Mouse (Mus musculus) limb, embryonic 14.5 days (tissue): ENCODE data around the gene Nmnat2. TPM values are rescaled to one million over a fixed set of nuclear protein-coding genes. Genes with fewer than 3 reads are reported as not detected.

ENCODE experiments used
- ATAC-seq: fragments of 200-750 bp; cut with Nextera tagmentation; 2 replicates; pipeline ENCODE4 v1.8.0; 2017; ENCODE audit warnings: low read depth, moderate number of reproducible peaks, moderate TSS enrichment; ENCODE audit not compliant: low FRiP score
- DNase-seq: peaks from one replicate; pipeline ENCODE4 v3.0.0-alpha.2; 2015; ENCODE audit warnings: low spot score
- H3K27ac ChIP-seq: fragments of 300-500 bp; sonication (generic); replicated peaks from 2 replicates; pipeline ENCODE4 v1.5.1; 2014; ENCODE audit warnings: low read depth, mild to moderate bottlenecking, low read length, moderate library complexity, mixed read lengths
- H3K27me3 ChIP-seq: fragments of 300-500 bp; sonication (generic); 2 replicates; pipeline ENCODE4 v1.6.1; 2014; ENCODE audit warnings: low read length, mixed read lengths; ENCODE audit not compliant: control insufficient read depth, insufficient read depth
- H3K36me3 ChIP-seq: fragments of 300-500 bp; sonication (generic); 2 replicates; pipeline ENCODE4 v1.6.1; 2014; ENCODE audit warnings: mild to moderate bottlenecking, low read length, moderate library complexity, mixed read lengths; ENCODE audit not compliant: control insufficient read depth, insufficient read depth
- H3K4me1 ChIP-seq: fragments of 300-500 bp; sonication (generic); 2 replicates; pipeline ENCODE4 v1.6.1; 2014; ENCODE audit warnings: antibody characterized with exemption, low read length, mixed read lengths; ENCODE audit not compliant: control insufficient read depth, insufficient read depth
- H3K4me2 ChIP-seq: fragments of 300-500 bp; sonication (generic); replicated peaks from 2 replicates; pipeline ENCODE4 v1.6.1; 2014; ENCODE audit warnings: low read depth, mild to moderate bottlenecking, low read length, moderate library complexity; ENCODE audit not compliant: severe bottlenecking
- H3K4me3 ChIP-seq: fragments of 300-500 bp; sonication (generic); replicated peaks from 2 replicates; pipeline ENCODE4 v1.5.1; 2014; ENCODE audit warnings: low read length
- H3K9ac ChIP-seq: fragments of 300-500 bp; sonication (generic); 2 replicates; pipeline ENCODE4 v1.6.1; 2014; ENCODE audit warnings: mild to moderate bottlenecking, low read depth, low read length, moderate library complexity; ENCODE audit not compliant: severe bottlenecking
- H3K9me3 ChIP-seq: fragments of 300-500 bp; sonication (generic); 2 replicates; pipeline ENCODE4 v1.6.1; 2016; ENCODE audit warnings: low read length; ENCODE audit not compliant: control insufficient read depth
- POLR2A ChIP-seq: fragments of 200-500 bp; IDR thresholded peaks from 2 replicates; pipeline ENCODE4 v1.8.0; 2012; ENCODE audit warnings: inconsistent platforms, mild to moderate bottlenecking, moderate library complexity, borderline replicate concordance; ENCODE audit not compliant: insufficient read depth, insufficient read length; ENCODE audit errors: extremely low read depth
- WGBS: fragments of 180-500 bp; shearing (Covaris S2); extraction: QIAGEN DNeasy Blood & Tissue Kit; methylation state at CpG from one replicate; pipeline ENCODE4 v1.1.7; 2014; 5-methylcytosine and 5-hydroxymethylcytosine counted together
- polyA plus RNA-seq, 2 experiments: library from polyadenylated mRNA; depleted of rRNA in 1 of 2; stranded (reverse) in 1 of 2; unstranded in 1 of 2; fragments of >200 nt; fragmentation: Nextera tagmentation in 1 of 2; extraction: Ambion mirVana in 1 of 2; gene quantifications; 2 replicates each; pipeline versions ENCODE4 v1.2.1 to v1.2.3; 2012 to 2014

Nmnat2 gene
- polyA plus RNA-seq, 2 experiments: 1.6 to 2.0 TPM

- Histone ChIP-seq H3K9me3 (no peaks in the 10 kb centered on the region), H3K9ac (no peak overlapping the region), H3K4me1 (peaks cover 25% of the 10 kb centered on the region), H3K27ac (no peak overlapping the region), H3K36me3 (no peaks in the 10 kb centered on the region), H3K4me2 (no peak overlapping the region), H3K27me3 (no peaks in the 10 kb centered on the region), H3K4me3 (no peak overlapping the region)
- DNase-seq (no peak), ATAC-seq (no peak)
- 71% methylated on average over 2 of the region's 2 CpGs for WGBS
- no peak for TF ChIP-seq POLR2A
Observed at GRCm38 (mm10) chr1:153013541-153014288, 58.9 kb downstream of the Nmnat2 start.

DNA sequence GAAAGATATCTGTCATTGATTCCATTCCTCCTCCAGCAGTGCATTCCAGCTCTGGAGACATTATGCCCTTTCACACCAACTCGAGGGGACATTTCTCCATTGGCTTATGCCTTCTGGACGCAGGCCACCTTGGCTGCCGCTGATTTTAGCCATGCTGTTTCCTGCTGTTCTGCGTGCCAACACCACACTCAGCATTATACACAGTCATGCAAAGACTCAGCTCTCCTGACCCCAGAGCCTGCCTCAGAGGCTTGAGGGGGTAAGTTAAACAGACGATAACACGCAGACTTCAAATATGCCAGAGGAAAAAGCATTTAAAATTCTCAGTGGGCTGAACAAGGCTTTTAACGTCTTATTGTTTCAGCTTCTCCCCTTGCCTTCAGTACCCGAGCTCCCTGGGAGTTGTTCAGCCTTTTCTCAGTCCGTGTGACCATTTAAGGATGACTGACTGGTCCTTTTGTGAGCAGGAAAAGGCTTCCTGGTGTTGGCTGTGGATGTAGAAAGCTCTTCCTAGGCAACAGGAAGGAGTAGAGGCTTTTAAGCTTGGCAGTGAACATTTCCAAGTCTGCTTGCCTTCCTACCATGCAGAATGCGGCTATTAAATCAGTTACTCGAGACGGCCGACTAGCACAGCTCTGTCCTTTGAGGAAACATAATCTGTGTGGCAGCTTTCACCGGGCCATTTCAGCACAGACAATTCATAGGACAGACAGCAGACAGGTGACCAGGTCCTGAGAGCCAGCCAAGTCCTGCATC, 59.8 kb downstream of the Nmnat2 start:
- DNase-seq: no peak
- Histone ChIP-seq H3K4me3 (no peak overlapping the region), H3K27me3 (no peaks in the 10 kb centered on the region), H3K9ac (no peak overlapping the region), H3K4me2 (no peak overlapping the region), H3K27ac (peak overlapping the region; percentile 34; the same call in 1 of the 2 replicates), H3K36me3 (no peaks in the 10 kb centered on the region), H3K4me1 (peaks cover 21% of the 10 kb centered on the region), H3K9me3 (no peaks in the 10 kb centered on the region)
- ATAC-seq: no peak
- 36% methylated on average over 14 of the region's 14 CpGs for WGBS
- no peak for TF ChIP-seq POLR2A

DNA sequence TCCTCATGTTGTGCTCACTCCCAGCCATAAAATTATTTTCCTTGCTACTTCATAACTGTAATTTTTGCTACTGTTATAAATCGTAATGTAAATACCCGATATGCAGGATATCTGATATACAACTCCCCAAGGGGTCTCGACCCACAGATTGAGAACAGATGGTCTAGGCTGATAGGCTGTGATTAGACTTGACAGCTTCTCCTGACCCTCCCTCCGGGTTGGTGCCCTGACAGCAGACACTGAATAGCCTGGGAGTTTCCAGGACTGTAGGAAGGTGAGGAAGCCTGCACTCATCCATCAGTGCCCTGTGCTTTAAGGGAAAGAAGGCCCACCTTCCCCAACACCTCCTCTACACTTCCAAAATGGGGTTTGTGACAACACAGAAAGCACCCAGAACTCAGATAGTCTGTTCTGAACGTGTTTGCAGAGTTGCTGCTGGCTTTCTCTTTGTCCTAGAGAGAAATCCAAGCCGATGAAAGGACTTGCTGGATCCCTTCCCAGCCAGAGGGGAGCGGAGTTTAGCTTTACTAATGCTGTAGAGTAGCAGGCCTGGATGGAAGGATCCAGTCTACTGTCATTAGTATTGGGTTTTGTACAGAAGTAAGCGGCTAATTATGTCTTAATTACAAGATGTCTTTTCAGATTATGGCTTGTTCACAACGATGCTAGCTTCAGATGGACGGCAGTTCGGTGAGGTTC, 61.8 kb downstream of the Nmnat2 start:
- WGBS: 51% methylated on average over 11 of the region's 11 CpGs
- Histone ChIP-seq H3K9ac (no peak overlapping the region), H3K4me1 (peaks cover 19% of the 10 kb centered on the region), H3K36me3 (no peaks in the 10 kb centered on the region), H3K9me3 (no peaks in the 10 kb centered on the region), H3K27me3 (no peaks in the 10 kb centered on the region), H3K4me3 (no peak overlapping the region), H3K27ac (no peak overlapping the region), H3K4me2 (no peak overlapping the region)
- TF ChIP-seq POLR2A: no peak
- ATAC-seq (peak; percentile 37; the same call in 1 of the 2 replicates), DNase-seq (peak; percentile 43)

- H3K27me3 ChIP-seq: no peaks in the 10 kb centered on the region
- H3K36me3 ChIP-seq: no peaks in the 10 kb centered on the region
- no peak overlapping the region for H3K4me3 ChIP-seq
- peaks cover 18% of the 10 kb centered on the region for H3K4me1 ChIP-seq
- ATAC-seq (no peak), DNase-seq (no peak)
- no peak overlapping the region for H3K9ac ChIP-seq
- H3K9me3 ChIP-seq: no peaks in the 10 kb centered on the region
- no peak overlapping the region for H3K4me2 ChIP-seq
- 96% methylated on average over 1 of the region's 1 CpGs for WGBS
- no peak for TF ChIP-seq POLR2A
- H3K27ac ChIP-seq: no peak overlapping the region
Observed at GRCm38 (mm10) chr1:153019128-153019527, 64.3 kb downstream of the Nmnat2 start.

- TF ChIP-seq POLR2A: no peak
Observed at GRCm38 (mm10) chr1:153019623-153020022, 64.8 kb downstream of the Nmnat2 start.

More at GRCm38 (mm10) chr1:153019623-153020022, 64.8 kb downstream of the Nmnat2 start:
- Histone ChIP-seq H3K36me3 (no peaks in the 10 kb centered on the region), H3K27me3 (no peaks in the 10 kb centered on the region), H3K27ac (no peak overlapping the region), H3K4me3 (no peak overlapping the region), H3K9me3 (no peaks in the 10 kb centered on the region), H3K4me1 (peaks cover 14% of the 10 kb centered on the region), H3K4me2 (no peak overlapping the region), H3K9ac (no peak overlapping the region)
- no peak for DNase-seq
- ATAC-seq: no peak
- WGBS: 65% methylated on average over 3 of the region's 3 CpGs
